Mouse (Mus musculus): ENCODE measurements at regions not wholly inside any gene's neighbourhood (a gene's known extent, or its start where the extent isn't known, plus 50 kb on each side); places are given as distances from the start of the nearest gene placed in this dataset.

GRCm38 (mm10) chr13:107505318-107505717 lies 483.4 kb upstream of the Kif2a start:
- Histone ChIP-seq H3K9ac (ENCODE audit: control insufficient read depth, low read depth, low read length, poor library complexity, severe bottlenecking) (no peak overlapping the region), H3K27me3 (ENCODE audit: control insufficient read depth in 1 of 2, insufficient read depth in 2 of 2, low read length in 2 of 2) (peaks cover 7 to 12% of the 10 kb centered on the region in 2 experiments), H3K79me2 (ENCODE audit: control insufficient read depth, insufficient read depth, low read length, poor library complexity) (no peaks in the 10 kb centered on the region), H3K4me3 (ENCODE audit: control insufficient read depth in 1 of 2, insufficient read depth in 1 of 2, low read depth in 2 of 2, low read length in 2 of 2) (no peak overlapping the region), H3K4me1 (ENCODE audit: control insufficient read depth in 1 of 2, insufficient read depth in 2 of 2, low read length in 2 of 2) (no peaks in the 10 kb centered on the region), H3K27ac (ENCODE audit: control insufficient read depth, low read depth, low read length) (no peak overlapping the region), H3K9me3 (replicated peaks; ENCODE audit: insufficient read depth, low read length) (no peaks in the 10 kb centered on the region), H3K36me3 (ENCODE audit: control insufficient read depth in 1 of 2, insufficient read depth in 2 of 2, low read length in 2 of 2) (no peaks in the 10 kb centered on the region)
- TF ChIP-seq SIN3A (IDR thresholded peaks at IDR 0.05; ENCODE audit: low read length) (no peak), UBTF (IDR thresholded peaks at IDR 0.05; ENCODE audit: borderline replicate concordance, insufficient read depth, low read depth, low read length) (no peak), JUND (IDR thresholded peaks at IDR 0.05; ENCODE audit: low read depth, low read length) (no peak), ETS1 (IDR thresholded peaks at IDR 0.05; ENCODE audit: low read depth, low read length) (no peak), NELFE (IDR thresholded peaks at IDR 0.05; ENCODE audit: low read depth, low read length) (no peak), USF1 (IDR thresholded peaks at IDR 0.05; ENCODE audit: low read depth, low read length) (no peak), POLR2AphosphoS5 (IDR thresholded peaks at IDR 0.05; ENCODE audit: borderline replicate concordance, low read depth, low read length) (no peak), EP300 (IDR thresholded peaks at IDR 0.05; ENCODE audit: low read depth in 1 of 2, low read length in 2 of 2) (no peak), HCFC1 (IDR thresholded peaks at IDR 0.05; ENCODE audit: low read depth, low read length) (no peak), TAL1 (IDR thresholded peaks at IDR 0.05; ENCODE audit: low read length) (no peak), MYC (IDR thresholded peaks at IDR 0.05; ENCODE audit: low read depth, low read length) (no peak), TCF12 (IDR thresholded peaks at IDR 0.05; ENCODE audit: low read depth, low read length) (no peak), ZMIZ1 (IDR thresholded peaks at IDR 0.05; ENCODE audit: low read depth, low read length) (no peak), MEF2A (IDR thresholded peaks at IDR 0.05; ENCODE audit: extremely low read depth, insufficient replicate concordance, low read depth, low read length, poor library complexity, severe bottlenecking) (no peak)
- no peak for DNase-seq (ENCODE audit: low read depth, low spot score)

GRCm38 (mm10) chr13:107502261-107502660 lies 480.3 kb upstream of the Kif2a start:
- H3K27me3 ChIP-seq (ENCODE audit: control insufficient read depth in 1 of 2, insufficient read depth in 2 of 2, low read length in 2 of 2) = peaks cover 6 to 12% of the 10 kb centered on the region in 2 experiments
- H3K4me1 ChIP-seq (ENCODE audit: control insufficient read depth in 1 of 2, insufficient read depth in 2 of 2, low read length in 2 of 2) = no peaks in the 10 kb centered on the region
- no peak overlapping the region for H3K9ac ChIP-seq (ENCODE audit: control insufficient read depth, low read depth, low read length, poor library complexity, severe bottlenecking)
- DNase-seq (ENCODE audit: low read depth, low spot score) = peak; percentile 42
- no peaks in the 10 kb centered on the region for H3K79me2 ChIP-seq (ENCODE audit: control insufficient read depth, insufficient read depth, low read length, poor library complexity)
- H3K27ac ChIP-seq (ENCODE audit: control insufficient read depth, low read depth, low read length) = no peak overlapping the region
- TF ChIP-seq RCOR1 (IDR thresholded peaks at IDR 0.05; ENCODE audit: low read depth, low read length) = no peak
- TF ChIP-seq NRF1 (IDR thresholded peaks at IDR 0.05; ENCODE audit: insufficient read depth, low read depth, low read length, poor library complexity, severe bottlenecking) = no peak
- 0 out of 2 replicates have a peak, but pooled peaks have one; percentile 19 for TF ChIP-seq GATA1 (IDR thresholded peaks at IDR 0.05; ENCODE audit: low read depth, low read length)
- TF ChIP-seq MEF2A (IDR thresholded peaks at IDR 0.05; ENCODE audit: extremely low read depth, insufficient replicate concordance, low read depth, low read length, poor library complexity, severe bottlenecking) = no peak
- peak; percentile 13; the same call in 1 of the 2 replicates for TF ChIP-seq TAL1 (IDR thresholded peaks at IDR 0.05; ENCODE audit: low read length)
- H3K4me3 ChIP-seq (ENCODE audit: control insufficient read depth in 1 of 2, insufficient read depth in 1 of 2, low read depth in 2 of 2, low read length in 2 of 2) = no peak overlapping the region
- no peaks in the 10 kb centered on the region for H3K9me3 ChIP-seq (replicated peaks; ENCODE audit: insufficient read depth, low read length)
- no peaks in the 10 kb centered on the region for H3K36me3 ChIP-seq (ENCODE audit: control insufficient read depth in 1 of 2, insufficient read depth in 2 of 2, low read length in 2 of 2)
